Mouse (Mus musculus): ENCODE measurements around the gene Prm1.
"Not testable (repeated sequence)": the region's sequence is repeated elsewhere in the genome, so short reads cannot be mapped to it uniquely, and the experiment has no call there.

The Prm1 gene

GRCm38 (mm10) chr16:10805789-10806527, at the start of gene Prm1:
Gene Prm1 (minus strand): TSS chr16:10805839.
- DNase-seq (ENCODE audit: low spot score) = no peak

GRCm38 (mm10) chr16:10852216-10852615, 46.6 kb upstream of the Prm1 start:
- DNase-seq (ENCODE audit: low spot score) = not testable (repeated sequence)

GRCm38 (mm10) chr16:10850905-10851304, 45.3 kb upstream of the Prm1 start:
- DNase-seq (ENCODE audit: low spot score) = no peak

GRCm38 (mm10) chr16:10849965-10850861, 44.6 kb upstream of the Prm1 start:
- no peak for DNase-seq (ENCODE audit: low spot score)

GRCm38 (mm10) chr16:10846503-10846902, 40.9 kb upstream of the Prm1 start:
- no peak for DNase-seq (ENCODE audit: low spot score)

GRCm38 (mm10) chr16:10845952-10846351, 40.3 kb upstream of the Prm1 start:
- no peak for DNase-seq (ENCODE audit: low spot score)

- DNase-seq (ENCODE audit: low spot score) = no peak
Measured at GRCm38 (mm10) chr16:10844319-10844670, 38.7 kb upstream of the Prm1 start.

GRCm38 (mm10) chr16:10843486-10844318, 38.1 kb upstream of the Prm1 start:
- DNase-seq (ENCODE audit: low spot score) = no peak

GRCm38 (mm10) chr16:10842282-10842855, 36.7 kb upstream of the Prm1 start:
- DNase-seq (ENCODE audit: low spot score) = no peak

GRCm38 (mm10) chr16:10840018-10840417, 34.4 kb upstream of the Prm1 start:
- no peak for DNase-seq (ENCODE audit: low spot score)

- no peak for DNase-seq (ENCODE audit: low spot score)
Measured at GRCm38 (mm10) chr16:10838487-10839245, 33.0 kb upstream of the Prm1 start.

- no peak for DNase-seq (ENCODE audit: low spot score)
Measured at GRCm38 (mm10) chr16:10837903-10838302, 32.3 kb upstream of the Prm1 start.

GRCm38 (mm10) chr16:10837250-10837649, 31.6 kb upstream of the Prm1 start:
- no peak for DNase-seq (ENCODE audit: low spot score)

- no peak for DNase-seq (ENCODE audit: low spot score)
Measured at GRCm38 (mm10) chr16:10836388-10836787, 30.7 kb upstream of the Prm1 start.

GRCm38 (mm10) chr16:10834911-10835587, 29.4 kb upstream of the Prm1 start, which contains the start of gene Rmi2:
Gene Rmi2 (plus strand): TSS chr16:10835059.
- peak; percentile 33 for DNase-seq (ENCODE audit: low spot score)

- DNase-seq (ENCODE audit: low spot score) = no peak
Measured at GRCm38 (mm10) chr16:10834542-10834910, 28.9 kb upstream of the Prm1 start.

GRCm38 (mm10) chr16:10828461-10828805, 22.8 kb upstream of the Prm1 start:
- no peak for DNase-seq (ENCODE audit: low spot score)

GRCm38 (mm10) chr16:10827766-10828460, 22.3 kb upstream of the Prm1 start:
- no peak for DNase-seq (ENCODE audit: low spot score)

- DNase-seq (ENCODE audit: low spot score) = no peak
Measured at GRCm38 (mm10) chr16:10827269-10827668, 21.6 kb upstream of the Prm1 start.

- DNase-seq (ENCODE audit: low spot score) = no peak
Measured at GRCm38 (mm10) chr16:10825840-10826239, 20.2 kb upstream of the Prm1 start.
